Mouse (Mus musculus): Measurements from ENCODE around the gene Fam208a.

DNA sequence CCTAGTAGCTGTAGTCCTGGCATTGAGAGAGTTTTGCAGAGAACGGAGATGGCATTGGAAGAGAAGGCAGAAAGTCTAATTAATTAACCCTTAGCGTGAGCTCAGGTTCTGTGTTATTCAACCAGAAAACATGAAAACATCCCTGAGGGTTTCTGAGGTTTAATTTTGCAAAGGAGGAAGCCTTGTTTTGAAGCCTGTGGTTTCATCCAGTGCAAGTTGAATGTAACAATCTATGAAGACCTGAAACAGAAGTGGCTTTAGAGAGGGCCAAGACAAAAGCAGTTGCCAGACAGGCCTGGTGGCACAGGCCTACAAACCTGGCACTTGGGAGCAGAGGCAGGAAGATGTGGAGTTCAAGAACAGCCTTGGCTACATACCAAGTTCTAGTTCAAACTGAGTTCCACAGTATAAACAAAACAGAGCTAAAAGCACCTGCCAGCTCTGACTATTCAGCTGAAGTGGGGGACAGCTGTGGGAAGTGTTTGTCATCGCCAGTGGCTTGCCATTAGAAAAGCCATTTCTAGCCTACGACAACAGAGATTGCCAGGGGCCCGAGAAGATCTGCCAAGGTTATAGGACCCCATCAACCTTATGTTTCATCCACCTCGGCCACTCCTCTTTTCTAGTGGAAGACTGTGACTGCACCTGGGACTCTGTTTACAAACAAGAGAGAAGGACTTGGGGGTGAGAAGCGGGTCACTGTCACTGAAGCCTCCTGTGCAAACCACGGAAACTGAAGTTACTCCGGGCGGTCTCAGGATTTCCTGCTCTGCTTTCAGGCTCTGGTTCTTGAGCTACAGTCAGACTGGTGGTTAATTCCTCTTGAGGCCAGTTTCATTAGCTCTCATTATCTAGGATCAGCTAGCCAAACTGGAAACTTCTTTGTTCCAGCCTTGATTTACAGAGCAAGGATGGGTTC is 26.0 kb upstream of the Fam208a start:
- TF ChIP-seq EP300 (IDR thresholded peaks at IDR 0.05; ENCODE audit: low read depth) (no peak), CTCF (IDR thresholded peaks at IDR 0.05; ENCODE audit: low read depth) (no peak)

All from liver, embryonic 14.5 days (tissue).